Mouse (Mus musculus) leukemia stem cell, adult 10-12 weeks (primary cell): ENCODE data around the gene Olfr1504. TPM values are rescaled to one million over a fixed set of nuclear protein-coding genes. Genes with fewer than 3 reads are reported as not detected.

Experiments used
- polyA plus RNA-seq: library from polyadenylated mRNA; stranded (reverse); fragments of >175 nt; gene quantifications from 2 replicates; pipeline ENCODE4 v1.2.3, GENCODE M21; 2012; ENCODE audit warnings: low replicate concordance

Gene Olfr1504
- not detected in 2 replicates for polyA plus RNA-seq

DNA sequence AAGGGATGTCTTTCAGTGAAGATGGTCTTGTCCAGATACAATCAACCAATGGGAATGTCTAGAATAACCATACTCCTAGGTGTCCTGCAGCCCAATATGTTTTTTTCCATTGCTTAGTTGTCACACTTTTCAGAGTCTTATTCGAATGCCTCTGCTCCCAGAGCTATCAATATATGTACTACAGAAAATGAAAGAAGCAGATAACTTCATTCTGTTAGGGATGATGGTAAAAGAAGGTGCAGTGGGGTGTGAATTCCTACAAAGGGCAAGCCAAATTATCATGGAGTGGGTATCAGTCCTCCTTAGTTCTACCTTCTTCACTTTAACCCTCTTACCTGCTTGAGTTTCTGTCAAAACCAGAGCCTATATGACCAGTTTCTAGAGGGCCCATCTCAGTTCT, at the start of gene Olfr1504:
Gene Olfr1504, minus strand, starts transcription at position 101 of the 400 bp plus-strand sequence.

DNA sequence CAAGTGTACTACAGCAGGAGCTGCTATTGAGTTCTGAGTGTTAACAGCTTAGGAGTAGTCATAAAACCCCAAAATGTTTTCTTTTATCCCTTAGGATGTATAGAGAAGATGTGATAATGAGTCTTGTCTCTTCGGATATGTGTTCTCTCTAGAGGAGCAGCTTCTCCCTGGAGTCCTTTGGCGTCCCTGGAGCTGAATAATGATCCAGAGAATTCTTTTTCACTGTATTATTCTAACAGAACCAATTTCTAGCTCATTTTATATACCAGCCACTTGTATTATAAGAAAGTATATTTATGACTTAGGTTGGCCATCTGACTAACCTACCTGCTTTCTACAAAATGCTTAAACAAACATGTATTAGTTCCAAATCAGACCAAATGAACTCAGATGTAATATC, 15.5 kb upstream of the Olfr1504 start, which contains the start of gene Olfr1505:
Gene Olfr1505, plus strand, starts transcription at position 301 of the 400 bp plus-strand sequence.

DNA sequence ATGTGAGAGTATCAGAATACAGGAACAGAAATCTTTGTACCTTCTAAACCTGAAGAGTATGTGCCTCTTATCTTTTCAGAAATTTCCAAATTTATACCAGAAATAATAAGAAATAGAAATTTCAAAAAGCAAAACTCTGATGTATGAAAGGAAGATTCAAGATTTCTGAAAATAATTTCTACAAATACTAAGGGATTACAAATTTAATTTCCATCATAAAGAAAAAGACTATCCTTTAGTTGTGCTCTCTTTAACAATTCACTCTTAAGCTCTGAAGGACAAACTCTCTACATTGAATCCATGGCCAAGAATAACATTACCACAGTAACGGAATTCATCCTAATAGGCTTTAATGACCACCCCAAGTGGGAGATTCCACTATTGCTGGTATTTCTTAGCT, 36.2 kb downstream of the Olfr1504 start, which contains the start of gene Olfr1502:
Gene Olfr1502, plus strand, starts transcription at position 301 of the 400 bp plus-strand sequence.

DNA sequence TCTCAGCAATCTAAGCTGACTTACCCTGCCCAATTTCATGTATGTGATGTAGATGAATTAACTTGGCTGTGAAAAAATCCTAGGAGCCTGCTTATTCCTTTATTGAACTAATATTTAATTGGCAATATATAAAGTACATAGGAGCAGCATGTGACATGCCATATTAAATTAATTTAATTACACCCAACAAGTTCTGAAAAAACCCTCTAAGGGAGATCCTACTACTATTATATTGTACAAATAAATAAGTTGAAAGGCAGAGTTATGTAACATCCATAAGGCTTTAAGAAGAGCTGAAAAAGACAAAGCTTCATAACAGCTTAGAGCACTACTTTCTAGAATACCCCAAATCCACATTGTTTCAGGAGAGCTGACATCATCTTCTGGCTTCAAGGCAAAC, 47.1 kb downstream of the Olfr1504 start, which contains the start of gene Olfr1501:
Gene Olfr1501, minus strand, starts transcription at position 101 of the 400 bp plus-strand sequence.

Other genes with a start within 250 kb of the Olfr1504 start
- gene Olfr1490, start 246.8 kb downstream of the Olfr1504 start, polyA plus RNA-seq = not detected in 2 replicates
- not detected in 2 replicates for gene Olfr1491, start 200.7 kb downstream of the Olfr1504 start, polyA plus RNA-seq
- not detected in 2 replicates for gene Olfr1493-ps1, start 174.7 kb downstream of the Olfr1504 start, polyA plus RNA-seq
- gene Olfr1494, start 158.2 kb downstream of the Olfr1504 start, polyA plus RNA-seq = not detected in 2 replicates
- gene Olfr1495, start 133.3 kb downstream of the Olfr1504 start, polyA plus RNA-seq = not detected in 2 replicates
- not detected in 2 replicates for gene Olfr1496, start 120.0 kb downstream of the Olfr1504 start, polyA plus RNA-seq
- gene Olfr1497, start 99.7 kb downstream of the Olfr1504 start, polyA plus RNA-seq = not detected in 2 replicates
- not detected in 2 replicates for gene Olfr1499, start 78.5 kb downstream of the Olfr1504 start, polyA plus RNA-seq
- gene Olfr1500, start 67.4 kb downstream of the Olfr1504 start, polyA plus RNA-seq = not detected in 2 replicates
- not detected in 2 replicates for gene Olfr1501, start 47.2 kb downstream of the Olfr1504 start, polyA plus RNA-seq
- not detected in 2 replicates for gene Olfr1502, start 36.1 kb downstream of the Olfr1504 start, polyA plus RNA-seq
- gene Olfr1505, start 15.6 kb upstream of the Olfr1504 start, polyA plus RNA-seq = not detected in 2 replicates